Mouse (Mus musculus) lung, adult 18-20 months (tissue): ENCODE data around the gene Ncln.

Experiments used
- DNase-seq, 2 experiments: peaks; one replicate each; pipeline ENCODE4 v3.0.0; 2022; ENCODE audit warnings: mixed read lengths in 2 of 2

Ncln gene

GRCm38 (mm10) chr10:81486496-81486895, 9.7 kb downstream of the Ncln start:
- no peak for DNase-seq

DNA sequence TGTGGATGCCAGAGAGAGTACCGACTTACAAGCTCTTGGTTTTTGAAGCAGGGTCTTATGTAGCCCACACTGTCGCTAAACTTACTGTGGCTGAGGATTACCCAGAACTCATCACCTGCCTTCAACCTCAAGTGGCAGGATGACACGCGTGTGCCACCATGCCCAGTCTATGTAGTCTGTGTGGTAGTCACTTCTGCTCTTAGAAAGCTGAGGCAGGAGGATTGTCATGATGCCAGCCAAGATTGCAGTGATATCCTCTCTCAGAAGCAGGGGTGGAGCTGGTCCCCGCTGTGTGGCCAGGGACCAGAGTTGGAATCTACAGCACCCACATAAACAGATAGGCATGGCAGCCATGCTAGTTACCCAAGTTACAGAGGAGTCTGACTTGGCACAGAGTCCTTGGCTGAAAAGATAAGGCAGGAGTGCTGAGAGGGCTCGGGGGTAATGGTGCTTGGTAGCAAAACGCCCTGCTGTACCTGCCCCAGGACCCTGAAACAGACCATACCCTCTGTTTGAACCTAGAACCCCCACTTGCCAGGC, 10.6 kb downstream of the Ncln start:
- no peak for DNase-seq

DNA sequence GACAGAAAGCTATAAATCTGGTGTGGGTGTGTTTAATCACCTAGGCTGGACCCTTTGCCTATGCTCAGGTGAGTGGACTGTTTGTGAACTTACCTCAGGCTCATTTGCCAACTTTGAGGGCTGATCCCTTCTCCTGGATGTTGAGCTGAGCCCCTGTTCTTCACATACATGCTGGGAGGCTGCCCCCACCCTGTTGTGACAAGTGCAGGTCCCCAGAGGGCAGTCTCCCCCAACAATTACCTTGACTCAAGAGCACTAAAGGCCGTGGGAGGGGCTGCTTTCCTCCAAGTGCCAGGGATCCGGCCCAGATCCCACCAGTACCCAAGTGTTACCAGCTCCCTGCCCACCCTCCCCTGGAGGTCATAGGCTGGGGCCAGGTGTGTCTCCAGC, 11.1 kb downstream of the Ncln start:
- DNase-seq, result no peak

- no peak for DNase-seq
These were observed 11.6 kb downstream of the Ncln start for GRCm38 (mm10) chr10:81484441-81485059.

DNA sequence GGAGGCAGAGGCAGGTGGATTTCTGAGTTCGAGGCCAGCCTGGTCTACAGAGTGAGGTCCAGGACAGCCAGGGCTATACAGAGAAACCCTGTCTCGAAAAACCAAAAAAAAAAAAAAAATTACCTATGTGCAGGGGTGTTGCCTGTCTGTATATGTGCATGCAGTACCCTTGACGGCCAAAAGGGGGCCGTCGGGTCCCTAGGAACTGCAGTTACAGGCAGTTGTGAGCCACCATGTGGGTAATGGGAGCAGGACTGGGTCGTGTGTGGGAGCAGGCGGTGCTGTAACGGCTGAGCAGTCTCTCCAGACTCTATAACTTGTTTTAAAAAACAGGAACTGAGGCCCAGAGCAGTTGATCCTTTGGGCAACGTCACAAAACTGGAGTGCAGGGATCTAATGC, 12.2 kb downstream of the Ncln start:
- no peak for DNase-seq

GRCm38 (mm10) chr10:81482533-81482889, 13.7 kb downstream of the Ncln start, which contains the start of gene Celf5:
Gene Celf5, minus strand, starts transcription at chr10:81482709.
- peak; percentile 39 to 52 for DNase-seq

GRCm38 (mm10) chr10:81481605-81482532, 14.3 kb downstream of the Ncln start:
- DNase-seq, result no peak

DNA sequence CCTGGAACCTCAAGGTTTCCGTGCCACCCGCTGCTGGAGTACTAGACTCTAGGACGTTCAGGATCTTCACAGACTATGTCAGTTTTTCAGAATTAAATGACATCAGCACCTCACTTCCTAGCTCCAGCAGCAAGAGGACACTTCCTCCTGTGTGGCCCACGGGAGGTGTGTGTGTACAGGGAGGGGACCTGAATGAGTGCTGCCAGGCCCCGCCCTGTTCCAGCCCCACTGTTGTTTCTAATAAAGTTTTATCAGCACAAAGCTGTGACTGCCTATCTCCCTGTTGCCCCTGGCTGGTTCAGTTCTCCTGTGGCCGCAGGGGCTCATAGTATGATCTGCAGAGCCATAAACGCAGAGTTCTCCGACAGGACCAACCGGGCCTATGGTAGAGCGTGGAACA, 21.7 kb downstream of the Ncln start:
- DNase-seq, result no peak

- DNase-seq, result no peak
These were observed 23.2 kb downstream of the Ncln start for GRCm38 (mm10) chr10:81473003-81473451.

- no peak for DNase-seq
These were observed 23.7 kb downstream of the Ncln start for GRCm38 (mm10) chr10:81472403-81473002.

- DNase-seq, result no peak
These were observed 25.7 kb downstream of the Ncln start for GRCm38 (mm10) chr10:81470454-81470853.

- DNase-seq, result no peak
These were observed 26.9 kb downstream of the Ncln start for GRCm38 (mm10) chr10:81469253-81469652.

- no peak for DNase-seq
These were observed 28.4 kb downstream of the Ncln start for GRCm38 (mm10) chr10:81467670-81468235.

DNA sequence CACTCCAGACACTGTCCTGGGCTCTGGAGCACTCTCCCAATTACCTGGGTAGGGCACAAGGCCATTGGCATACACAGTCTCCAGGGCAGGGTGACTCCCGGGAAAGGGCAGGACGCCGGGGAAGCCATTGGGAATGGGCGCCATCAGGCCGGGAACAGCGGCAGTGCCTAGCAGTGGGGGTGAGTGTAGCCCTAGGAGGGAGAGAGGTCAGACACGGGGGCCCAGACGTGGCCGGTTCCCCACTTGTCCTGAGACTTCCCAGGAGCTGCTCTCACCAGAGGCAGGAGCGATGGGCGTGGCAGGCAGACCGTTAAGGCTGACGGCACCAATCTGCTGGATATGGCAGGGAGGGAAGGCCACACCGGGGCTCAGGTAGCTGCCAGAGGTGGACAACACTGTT, 29.3 kb downstream of the Ncln start:
- no peak for DNase-seq

DNA sequence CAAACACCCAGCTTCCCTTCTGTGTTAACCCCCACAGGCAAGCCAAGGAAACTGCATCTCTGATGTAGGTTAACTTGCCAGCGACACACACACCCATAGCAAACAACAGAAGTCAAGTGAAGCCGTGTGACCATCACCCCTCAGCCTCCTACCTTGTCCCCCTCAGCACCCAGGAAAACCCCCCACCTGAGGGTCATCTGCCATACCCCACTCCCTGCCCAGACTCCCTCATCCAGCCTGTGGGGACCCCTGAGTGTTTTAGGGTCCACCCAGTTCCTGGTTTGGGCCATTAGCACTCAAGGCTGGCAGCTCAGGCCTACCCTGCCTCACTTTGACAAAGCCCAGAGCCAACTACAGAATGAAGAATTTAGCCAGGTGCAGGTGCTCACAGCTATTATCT, 30.1 kb downstream of the Ncln start:
- DNase-seq, result no peak

- peak; percentile 40 to 48 for DNase-seq
These were observed 30.9 kb downstream of the Ncln start for GRCm38 (mm10) chr10:81465265-81465645.

- peak; percentile 70 to 76 for DNase-seq
These were observed 31.6 kb downstream of the Ncln start for GRCm38 (mm10) chr10:81464405-81465264.

GRCm38 (mm10) chr10:81463531-81463930, 32.7 kb downstream of the Ncln start:
- DNase-seq, result no peak

DNA sequence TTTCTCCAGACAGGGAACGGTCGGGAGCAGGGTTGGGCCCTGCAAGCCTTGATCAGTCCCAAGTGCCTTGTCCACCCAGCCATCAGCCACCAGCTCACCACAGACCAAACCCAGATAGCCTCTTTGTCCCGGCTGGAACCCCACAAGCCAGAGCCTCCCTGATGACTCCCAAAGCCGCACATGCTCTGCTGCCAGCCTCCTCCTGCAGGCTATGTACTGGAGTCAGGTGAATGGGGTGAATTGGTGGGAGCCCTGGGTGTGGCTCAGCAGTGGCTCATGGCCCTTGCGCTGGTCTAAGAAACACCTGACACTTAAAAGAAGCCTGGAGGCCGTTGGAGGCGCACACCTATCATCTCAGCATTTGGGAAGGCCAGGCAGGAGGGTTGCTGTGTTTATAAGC, 33.3 kb downstream of the Ncln start:
- no peak for DNase-seq

DNA sequence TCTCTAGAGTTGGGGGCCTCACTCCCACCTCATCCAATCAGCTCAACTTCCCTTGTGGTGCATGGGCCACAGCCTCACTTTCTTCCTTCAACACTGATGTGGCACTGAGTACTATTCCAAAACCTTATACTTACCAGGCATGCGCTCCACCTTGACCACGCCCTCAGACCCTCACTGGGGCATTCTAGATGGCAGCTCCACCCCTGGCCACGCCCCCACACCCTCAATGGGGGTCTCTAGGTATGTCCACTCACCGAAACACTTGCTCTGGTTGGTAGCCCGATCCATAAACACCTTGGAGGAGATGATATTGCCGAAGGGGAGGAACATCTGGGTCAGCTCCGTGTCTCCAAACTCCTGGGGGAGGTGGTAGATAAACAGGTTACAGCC, 33.8 kb downstream of the Ncln start:
- peak in 1 of 2 experiments; percentile 31 for DNase-seq

DNA sequence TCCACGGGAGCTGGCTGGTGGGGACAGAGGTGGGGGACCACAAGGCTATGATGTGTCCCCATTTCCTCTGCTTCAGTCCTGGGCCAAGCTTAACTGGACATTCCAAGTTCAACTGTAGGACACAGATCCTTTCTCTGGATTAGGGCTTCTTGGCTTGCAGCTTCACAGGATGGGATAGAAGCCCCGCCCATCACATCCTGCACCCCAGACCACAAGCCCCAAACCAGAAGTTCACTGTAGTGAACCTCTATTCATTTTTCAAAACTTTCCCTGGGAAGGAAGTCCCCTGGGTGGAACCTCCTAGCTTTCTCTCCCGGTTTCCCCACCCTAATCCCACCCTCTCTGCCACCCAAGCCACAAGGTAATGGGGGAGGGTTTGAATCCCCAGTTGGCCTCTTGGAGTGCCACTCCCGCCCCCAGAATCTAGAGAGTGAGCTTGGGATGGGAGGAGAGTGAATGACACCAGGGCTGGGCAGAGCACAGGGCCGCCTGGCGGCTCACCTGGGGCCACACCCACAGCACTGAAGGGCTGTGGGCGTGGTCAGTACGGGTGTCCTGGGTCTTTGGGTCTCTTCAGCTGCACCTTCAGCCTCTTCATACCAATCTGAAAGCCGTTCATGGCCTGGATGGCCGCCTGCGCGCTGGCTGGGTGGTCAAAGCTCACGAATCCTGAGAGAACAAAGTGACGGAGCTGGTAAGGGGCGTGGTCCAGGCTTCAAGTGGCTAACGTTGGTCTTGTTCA, 34.3 kb downstream of the Ncln start:
- no peak for DNase-seq
